Mouse (Mus musculus) bone marrow, adult 2 months (tissue): Measurements from ENCODE around the gene Morf4l2.

Experiments used
- CTCF ChIP-seq: fragments of 200-500 bp; IDR thresholded peaks from 2 replicates; pipeline ENCODE4 v1.5.1; 2011; ENCODE audit warnings: low read length, control low read depth; ENCODE audit not compliant: control insufficient read depth, insufficient read depth
- POLR2A ChIP-seq: fragments of 200-500 bp; IDR thresholded peaks from 2 replicates; pipeline ENCODE4 v1.6.1; 2011; ENCODE audit warnings: low read depth, mild to moderate bottlenecking, control low read depth, low read length, borderline replicate concordance; ENCODE audit not compliant: control insufficient read depth

DNA sequence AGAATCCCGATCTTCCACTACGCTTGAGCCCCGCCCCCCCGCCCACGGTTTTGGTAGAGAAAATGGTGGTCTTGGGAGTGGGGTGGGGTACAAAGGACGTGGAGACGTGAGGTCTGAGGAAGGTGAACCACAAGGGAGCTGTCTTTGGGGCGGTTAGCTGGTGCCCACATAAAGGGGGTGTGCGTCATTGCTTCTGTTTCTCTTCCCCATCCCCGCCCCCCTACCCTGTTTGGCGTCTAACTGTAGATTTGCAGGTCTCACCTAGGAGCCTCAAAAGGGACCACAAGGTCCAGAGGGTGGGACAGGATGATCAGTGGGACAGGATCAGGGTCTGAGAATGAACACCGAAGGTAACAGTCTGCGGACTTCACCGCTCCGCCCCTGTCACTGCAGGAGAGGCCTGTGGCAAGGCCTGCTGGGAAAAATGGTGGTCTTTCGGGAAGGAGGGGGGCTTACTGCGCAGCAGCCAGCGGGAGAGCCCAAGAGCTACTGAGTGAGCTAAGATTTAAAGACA lies 35.3 kb downstream of the Morf4l2 start:
- TF ChIP-seq CTCF (no peak), POLR2A (no peak)
